Mouse (Mus musculus): ENCODE measurements around the gene Appl2. TPM values are rescaled to one million over a fixed set of nuclear protein-coding genes. Genes with fewer than 3 reads are reported as not detected.
A peak's percentile ranks its signal among the peaks of the same experiment; 100 is the strongest.

The Appl2 gene
- polyA plus RNA-seq, 1 experiment from 2014 or later: 40.5 TPM

DNA sequence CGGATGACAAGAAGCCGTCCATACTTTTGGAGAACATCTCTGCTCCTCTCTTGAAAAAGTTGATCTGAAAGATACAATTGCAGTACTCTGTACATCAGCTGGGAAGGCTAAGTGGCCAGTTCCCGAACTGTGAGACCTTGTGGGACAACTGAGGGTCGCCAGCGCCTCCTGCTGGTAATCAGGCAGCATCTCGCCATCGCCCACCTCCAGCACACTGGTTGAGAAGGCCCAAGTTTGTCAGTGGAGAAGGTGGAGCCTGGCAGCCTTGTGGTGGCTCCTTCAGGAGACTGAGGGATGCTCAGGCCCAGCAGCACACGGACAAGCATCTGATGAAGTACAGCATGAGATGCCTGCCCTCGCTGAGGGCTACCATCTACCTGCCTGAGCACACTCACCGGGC lies 31.2 kb downstream of the Appl2 start:
- no peak overlapping the region for H3K4me3 ChIP-seq (ENCODE audit: low read depth, low read length)
- no peaks in the 10 kb centered on the region for H3K27me3 ChIP-seq (replicated peaks; ENCODE audit: insufficient read depth, low read length)
- H3K4me1 ChIP-seq (ENCODE audit: insufficient read depth, low read depth, low read length): no peaks in the 10 kb centered on the region
- DNase-seq (ENCODE audit: low spot score) (peak; percentile 18), ATAC-seq (no peak)
- no peak overlapping the region for H3K9ac ChIP-seq (replicated peaks; ENCODE audit: low read depth)
- H3K27ac ChIP-seq (ENCODE audit: low read length): no peak overlapping the region
- H3K4me2 ChIP-seq (replicated peaks; ENCODE audit: low read depth, low read length): no peak overlapping the region
- peak; percentile 72 for TF ChIP-seq CTCF (IDR thresholded peaks at IDR 0.05)
- TF ChIP-seq EP300 (IDR thresholded peaks at IDR 0.05): no peak
- H3K9me3 ChIP-seq (ENCODE audit: low read length): no peaks in the 10 kb centered on the region
- 0 out of 2 replicates have a peak, but pooled peaks cover 9% of the 10 kb centered on the region for H3K36me3 ChIP-seq (ENCODE audit: insufficient read depth, low read length)
- 60% methylated on average over 10 of the region's 10 CpGs for WGBS

DNA sequence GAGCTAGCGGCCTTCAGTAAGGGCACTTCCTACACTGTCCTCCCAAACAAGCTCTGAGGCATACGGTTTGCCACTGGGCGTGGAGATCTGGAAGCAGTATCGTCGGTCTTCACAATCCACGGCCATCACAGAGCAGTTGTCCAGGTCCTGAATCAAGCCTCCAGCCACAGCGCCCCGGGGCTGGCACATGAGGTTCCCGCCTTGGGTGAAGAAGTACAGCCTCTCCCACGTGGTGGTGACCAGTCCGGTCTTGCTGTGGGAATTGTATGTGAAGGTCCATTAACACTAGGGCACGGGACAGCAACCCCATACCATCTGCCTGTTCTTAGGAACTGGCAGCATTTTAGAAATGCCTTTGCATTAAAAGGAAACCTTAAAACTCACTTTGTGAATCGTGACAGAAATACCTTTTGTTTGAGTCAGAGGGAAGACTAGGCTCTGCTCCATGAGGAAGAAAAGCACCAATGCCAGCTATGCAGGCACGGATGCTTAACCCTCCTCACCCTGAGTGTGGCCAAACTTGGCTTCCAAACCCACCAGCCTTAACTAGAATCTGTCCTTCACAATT lies 35.8 kb downstream of the Appl2 start:
- H3K27me3 ChIP-seq (replicated peaks; ENCODE audit: insufficient read depth, low read length): no peaks in the 10 kb centered on the region
- H3K4me3 ChIP-seq (ENCODE audit: low read depth, low read length): no peak overlapping the region
- TF ChIP-seq CTCF (IDR thresholded peaks at IDR 0.05) (no peak), EP300 (IDR thresholded peaks at IDR 0.05) (no peak)
- DNase-seq (ENCODE audit: low spot score) (no peak), ATAC-seq (no peak)
- H3K4me2 ChIP-seq (replicated peaks; ENCODE audit: low read depth, low read length): no peak overlapping the region
- H3K9me3 ChIP-seq (ENCODE audit: low read length): no peaks in the 10 kb centered on the region
- H3K27ac ChIP-seq (ENCODE audit: low read length): no peak overlapping the region
- WGBS: 87% methylated on average over 14 of the region's 14 CpGs
- peaks cover 10% of the 10 kb centered on the region; the same call in 1 of the 2 replicates for H3K36me3 ChIP-seq (ENCODE audit: insufficient read depth, low read length)
- no peak overlapping the region for H3K9ac ChIP-seq (replicated peaks; ENCODE audit: low read depth)
- no peaks in the 10 kb centered on the region for H3K4me1 ChIP-seq (ENCODE audit: insufficient read depth, low read depth, low read length)

DNA sequence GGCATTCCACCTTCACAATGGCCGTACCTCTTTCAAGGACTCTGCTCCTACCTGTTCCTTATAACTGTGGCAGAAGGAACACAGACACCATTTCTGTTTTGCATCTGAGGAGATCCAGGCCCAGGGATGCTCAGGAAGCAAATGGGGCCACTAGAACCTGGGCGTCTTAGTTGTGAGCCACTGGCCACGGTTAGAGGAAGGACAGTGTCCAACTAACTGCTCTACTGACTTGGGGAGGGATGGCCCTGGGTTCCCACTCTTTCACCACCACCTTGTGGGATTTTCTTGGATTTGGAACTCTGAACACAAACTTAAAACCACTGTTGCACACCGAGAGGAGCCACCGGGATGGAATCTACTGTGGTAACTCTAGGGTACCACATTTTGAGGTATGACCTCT lies 36.7 kb downstream of the Appl2 start:
- H3K9me3 ChIP-seq (ENCODE audit: low read length): no peaks in the 10 kb centered on the region
- H3K27me3 ChIP-seq (replicated peaks; ENCODE audit: insufficient read depth, low read length): no peaks in the 10 kb centered on the region
- H3K4me3 ChIP-seq (ENCODE audit: low read depth, low read length): no peak overlapping the region
- WGBS: 96% methylated on average over 5 of the region's 5 CpGs
- ATAC-seq (no peak), DNase-seq (ENCODE audit: low spot score) (no peak)
- no peak overlapping the region for H3K4me2 ChIP-seq (replicated peaks; ENCODE audit: low read depth, low read length)
- peaks cover 14% of the 10 kb centered on the region for H3K36me3 ChIP-seq (ENCODE audit: insufficient read depth, low read length)
- no peak overlapping the region for H3K27ac ChIP-seq (ENCODE audit: low read length)
- TF ChIP-seq EP300 (IDR thresholded peaks at IDR 0.05) (no peak), CTCF (IDR thresholded peaks at IDR 0.05) (no peak)
- H3K4me1 ChIP-seq (ENCODE audit: insufficient read depth, low read depth, low read length): no peaks in the 10 kb centered on the region
- H3K9ac ChIP-seq (replicated peaks; ENCODE audit: low read depth): no peak overlapping the region

DNA sequence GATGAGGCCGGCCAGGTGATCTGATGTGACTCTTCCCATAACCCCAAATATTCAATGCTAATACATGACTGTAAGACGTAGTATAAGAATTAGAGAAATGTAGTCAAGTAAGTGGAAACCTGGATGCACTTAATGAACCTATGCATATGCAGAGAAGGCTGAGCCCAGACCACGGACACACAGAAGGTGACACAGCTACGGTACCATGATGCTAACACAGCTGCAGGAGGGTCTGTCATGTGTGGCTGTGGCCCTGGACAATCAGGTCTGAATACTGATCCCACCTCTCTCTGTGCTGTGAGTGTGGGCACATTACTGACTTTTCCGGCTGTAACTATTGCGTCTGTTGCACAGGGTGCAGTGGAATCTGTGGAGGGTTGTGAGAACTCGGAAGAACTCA lies 38.0 kb downstream of the Appl2 start:
- DNase-seq (ENCODE audit: low spot score): no peak
- Histone ChIP-seq H3K9me3 (ENCODE audit: low read length) (no peaks in the 10 kb centered on the region), H3K27me3 (replicated peaks; ENCODE audit: insufficient read depth, low read length) (no peaks in the 10 kb centered on the region), H3K27ac (ENCODE audit: low read length) (no peak overlapping the region), H3K4me1 (ENCODE audit: insufficient read depth, low read depth, low read length) (no peaks in the 10 kb centered on the region), H3K4me3 (ENCODE audit: low read depth, low read length) (no peak overlapping the region), H3K36me3 (ENCODE audit: insufficient read depth, low read length) (peaks cover 21% of the 10 kb centered on the region), H3K4me2 (replicated peaks; ENCODE audit: low read depth, low read length) (no peak overlapping the region), H3K9ac (replicated peaks; ENCODE audit: low read depth) (no peak overlapping the region)
- WGBS: 95% methylated on average over 7 of the region's 7 CpGs
- TF ChIP-seq CTCF (IDR thresholded peaks at IDR 0.05): no peak
- no peak for TF ChIP-seq EP300 (IDR thresholded peaks at IDR 0.05)
- no peak for ATAC-seq

DNA sequence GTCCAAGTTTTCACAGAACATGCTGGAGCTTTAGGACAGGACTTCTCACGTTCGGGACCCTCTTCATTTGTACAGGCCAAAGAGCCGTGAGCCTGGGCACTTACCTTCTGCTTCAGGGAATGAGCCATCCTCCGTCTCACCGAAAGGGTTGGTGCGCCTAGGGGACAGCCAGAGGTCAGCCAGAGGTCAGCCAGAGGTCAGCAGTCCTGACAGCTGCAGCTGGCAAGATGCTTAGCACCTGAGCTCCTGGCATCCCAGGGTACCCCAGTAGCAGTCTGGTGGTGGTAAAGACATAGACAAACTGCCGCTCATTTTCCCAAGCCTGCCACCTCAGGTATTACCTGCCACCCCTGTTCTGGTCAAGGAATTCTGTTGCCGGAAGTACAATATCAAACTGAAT lies 39.9 kb downstream of the Appl2 start:
- no peak overlapping the region for H3K27ac ChIP-seq (ENCODE audit: low read length)
- DNase-seq (ENCODE audit: low spot score) (no peak), ATAC-seq (no peak)
- H3K36me3 ChIP-seq (ENCODE audit: insufficient read depth, low read length): peaks cover 23% of the 10 kb centered on the region
- H3K9me3 ChIP-seq (ENCODE audit: low read length): no peaks in the 10 kb centered on the region
- H3K27me3 ChIP-seq (replicated peaks; ENCODE audit: insufficient read depth, low read length): no peaks in the 10 kb centered on the region
- H3K9ac ChIP-seq (replicated peaks; ENCODE audit: low read depth): no peak overlapping the region
- H3K4me3 ChIP-seq (ENCODE audit: low read depth, low read length): no peak overlapping the region
- H3K4me2 ChIP-seq (replicated peaks; ENCODE audit: low read depth, low read length): no peak overlapping the region
- no peak for TF ChIP-seq EP300 (IDR thresholded peaks at IDR 0.05)
- no peak for TF ChIP-seq CTCF (IDR thresholded peaks at IDR 0.05)
- H3K4me1 ChIP-seq (ENCODE audit: insufficient read depth, low read depth, low read length): no peaks in the 10 kb centered on the region
- 73% methylated on average over 8 of the region's 8 CpGs for WGBS

DNA sequence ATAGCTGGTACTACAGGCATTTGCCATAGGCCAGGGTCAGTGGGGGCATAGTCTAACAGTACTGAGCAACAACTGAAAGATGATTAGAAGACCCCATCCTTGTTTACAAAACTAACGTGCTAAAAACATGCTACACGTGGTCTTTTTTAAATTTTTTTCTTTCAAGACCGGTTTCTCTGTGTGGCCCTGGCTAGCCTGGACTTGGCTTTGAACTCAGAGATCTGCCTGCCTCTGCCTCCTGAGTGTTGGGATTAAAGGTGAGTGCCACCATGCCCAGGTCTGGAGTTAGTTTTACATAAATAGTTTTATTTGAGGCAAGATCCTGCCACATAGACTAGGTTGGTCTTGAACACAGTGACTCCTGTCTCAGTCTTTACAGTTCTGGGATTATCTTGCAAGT lies 41.4 kb downstream of the Appl2 start:
- ATAC-seq (no peak), DNase-seq (ENCODE audit: low spot score) (no peak)
- TF ChIP-seq EP300 (IDR thresholded peaks at IDR 0.05) (no peak), CTCF (IDR thresholded peaks at IDR 0.05) (no peak)
- Histone ChIP-seq H3K4me3 (ENCODE audit: low read depth, low read length) (no peak overlapping the region), H3K9me3 (ENCODE audit: low read length) (no peaks in the 10 kb centered on the region), H3K4me1 (ENCODE audit: insufficient read depth, low read depth, low read length) (no peaks in the 10 kb centered on the region), H3K27me3 (replicated peaks; ENCODE audit: insufficient read depth, low read length) (no peaks in the 10 kb centered on the region), H3K9ac (replicated peaks; ENCODE audit: low read depth) (no peak overlapping the region), H3K4me2 (replicated peaks; ENCODE audit: low read depth, low read length) (no peak overlapping the region), H3K36me3 (ENCODE audit: insufficient read depth, low read length) (peaks cover 22% of the 10 kb centered on the region), H3K27ac (ENCODE audit: low read length) (no peak overlapping the region)
- WGBS: 90% methylated on average over 3 of the region's 3 CpGs
